Mouse (Mus musculus) neural tube, embryonic 14.5 days (tissue): ENCODE measurements at regions not wholly inside any gene's neighbourhood (a gene's known extent, or its start where the extent isn't known, plus 50 kb on each side); places are given as distances from the start of the nearest gene placed in this dataset.
A peak's percentile ranks its signal among the peaks of the same experiment; 100 is the strongest.

Experiments
- ATAC-seq: fragments of 200-750 bp; cut with Nextera tagmentation; 2 replicates; pipeline ENCODE4 v1.8.0; 2017; ENCODE audit warnings: low read depth, mild to moderate bottlenecking, moderate TSS enrichment, moderate library complexity
- H3K27ac ChIP-seq: fragments of 300-500 bp; sonication (generic); 2 replicates; pipeline ENCODE4 v1.5.1; 2014; ENCODE audit warnings: low read depth, mild to moderate bottlenecking, control low read depth, low read length, moderate library complexity, mixed read lengths
- H3K27me3 ChIP-seq: fragments of 300-500 bp; sonication (generic); 2 replicates; pipeline ENCODE4 v1.6.1; 2014; ENCODE audit warnings: low read length; ENCODE audit not compliant: control insufficient read depth, insufficient read depth
- H3K36me3 ChIP-seq: fragments of 300-500 bp; sonication (generic); 2 replicates; pipeline ENCODE4 v1.6.1; 2014; ENCODE audit warnings: low read length, mixed read lengths; ENCODE audit not compliant: control insufficient read depth, insufficient read depth
- H3K4me1 ChIP-seq: fragments of 300-500 bp; sonication (generic); 2 replicates; pipeline ENCODE4 v1.6.1; 2014; ENCODE audit warnings: low read length; ENCODE audit not compliant: control insufficient read depth, insufficient read depth
- H3K4me2 ChIP-seq: fragments of 300-500 bp; sonication (generic); 2 replicates; pipeline ENCODE4 v1.6.1; 2014; ENCODE audit warnings: mild to moderate bottlenecking, low read depth, low read length, control low read depth
- H3K4me3 ChIP-seq: fragments of 300-500 bp; sonication (generic); 2 replicates; pipeline ENCODE4 v1.5.1; 2014; ENCODE audit warnings: low read depth, low read length, control low read depth, mixed read lengths
- H3K9ac ChIP-seq: fragments of 300-500 bp; sonication (generic); replicated peaks from 2 replicates; pipeline ENCODE4 v1.6.1; 2014; ENCODE audit warnings: low read depth, mild to moderate bottlenecking, control low read depth, low read length, mixed read lengths
- H3K9me3 ChIP-seq: fragments of 300-500 bp; sonication (generic); 2 replicates; pipeline ENCODE4 v1.6.1; 2016; ENCODE audit warnings: low read length; ENCODE audit not compliant: control insufficient read depth
- WGBS: fragments of 180-500 bp; shearing (Covaris S2); extraction: QIAGEN DNeasy Blood & Tissue Kit; methylation state at CpG from one replicate; pipeline ENCODE4 v1.1.7; 2014; 5-methylcytosine and 5-hydroxymethylcytosine counted together

- Histone ChIP-seq H3K9me3 (no peaks in the 10 kb centered on the region; the same call in 1 of the 2 replicates), H3K4me1 (no peaks in the 10 kb centered on the region; the same call in 1 of the 2 replicates), H3K9ac (no peak overlapping the region), H3K36me3 (no peaks in the 10 kb centered on the region), H3K27ac (no peak overlapping the region), H3K4me3 (no peak overlapping the region), H3K27me3 (no peaks in the 10 kb centered on the region), H3K4me2 (no peak overlapping the region)
- no peak for ATAC-seq
- WGBS = 78% methylated on average over 3 of the region's 3 CpGs
Measured at GRCm38 (mm10) chr2:105515326-105515725, 116.2 kb upstream of the Rcn1 start.

DNA sequence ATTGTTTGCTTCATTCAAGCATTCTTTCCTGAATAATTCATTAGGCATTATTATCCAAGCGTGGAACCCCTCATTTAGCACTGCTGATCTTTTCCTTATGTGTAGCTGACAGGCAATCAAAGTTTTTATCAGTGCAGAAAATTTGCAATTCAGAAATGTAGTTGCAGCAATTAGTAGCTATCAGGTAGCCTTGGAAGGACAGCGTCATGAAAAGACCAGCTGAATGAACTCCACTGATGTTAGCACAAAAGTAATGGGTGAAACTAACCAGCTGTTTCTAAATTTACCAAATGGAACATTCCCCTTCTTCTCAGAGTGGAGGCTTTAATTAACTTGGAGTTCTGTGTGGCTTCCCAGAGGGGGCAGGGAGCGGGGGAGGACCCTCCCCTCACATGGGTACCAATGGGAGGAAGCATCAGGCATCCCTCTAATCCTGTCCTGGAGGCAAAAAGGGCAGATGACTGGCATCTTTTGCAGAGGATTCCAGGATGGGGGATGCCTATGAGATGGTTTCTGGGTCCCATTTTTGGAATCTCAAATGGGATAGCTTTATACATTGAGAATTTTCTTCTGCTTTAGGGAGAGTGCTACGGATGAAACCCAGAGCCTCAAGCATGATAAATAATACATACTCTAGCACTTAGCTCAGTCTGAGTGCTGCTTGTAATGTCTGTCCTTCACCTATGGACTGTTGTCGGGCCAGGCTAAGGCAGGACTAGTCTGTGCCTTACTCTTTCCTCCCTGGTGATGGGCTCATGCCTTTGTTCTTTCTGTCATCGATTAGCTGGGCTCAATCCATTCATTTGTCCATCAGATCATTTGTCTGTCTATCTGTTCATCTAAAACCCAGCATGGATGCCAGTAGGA, 117.4 kb upstream of the Rcn1 start:
- Histone ChIP-seq H3K9me3 (no peaks in the 10 kb centered on the region; the same call in 1 of the 2 replicates), H3K4me1 (no peaks in the 10 kb centered on the region; the same call in 1 of the 2 replicates), H3K9ac (no peak overlapping the region), H3K27me3 (no peaks in the 10 kb centered on the region), H3K36me3 (no peaks in the 10 kb centered on the region), H3K4me2 (no peak overlapping the region), H3K4me3 (no peak overlapping the region), H3K27ac (no peak overlapping the region)
- 53% methylated on average over 6 of the region's 6 CpGs for whole genome bisulfite sequencing
- 0 out of 2 replicates have a peak, but pooled peaks have one; percentile 41 for ATAC-seq

- Histone ChIP-seq H3K4me3 (no peak overlapping the region), H3K36me3 (no peaks in the 10 kb centered on the region), H3K9me3 (no peaks in the 10 kb centered on the region), H3K4me2 (no peak overlapping the region), H3K27ac (no peak overlapping the region), H3K9ac (no peak overlapping the region), H3K4me1 (no peaks in the 10 kb centered on the region), H3K27me3 (no peaks in the 10 kb centered on the region)
- ATAC-seq = no peak
- WGBS = 8% methylated on average over 4 of the region's 4 CpGs
Measured at GRCm38 (mm10) chr2:105521841-105522240, 122.7 kb upstream of the Rcn1 start.

DNA sequence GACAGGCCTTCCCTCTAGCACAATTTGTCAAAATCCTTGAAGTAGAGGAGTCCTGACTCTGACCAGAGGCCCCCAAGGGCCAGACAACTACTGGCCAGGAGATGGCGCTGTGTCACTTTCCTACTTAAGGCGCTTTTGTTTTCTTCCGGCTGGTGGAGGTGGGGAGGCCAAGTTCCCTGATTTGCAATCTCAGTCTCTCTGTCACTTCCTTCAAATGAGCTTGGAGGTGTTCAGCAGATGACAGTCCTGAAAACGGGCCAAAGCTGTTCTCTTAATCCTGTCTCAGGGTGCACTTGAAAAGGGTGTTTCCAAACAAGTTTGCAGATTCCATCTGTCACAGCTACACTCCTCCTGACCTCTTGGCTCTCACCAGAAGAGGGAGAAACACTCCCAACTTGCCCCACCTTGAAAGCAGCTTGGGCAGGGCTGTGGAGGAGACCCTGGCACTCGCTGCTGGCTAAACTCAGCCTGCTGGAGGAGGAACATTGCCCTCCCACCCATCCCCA, 124.2 kb upstream of the Rcn1 start:
- no peaks in the 10 kb centered on the region for H3K9me3 ChIP-seq
- H3K27me3 ChIP-seq = no peaks in the 10 kb centered on the region
- no peak overlapping the region for H3K4me3 ChIP-seq
- H3K27ac ChIP-seq = no peak overlapping the region
- H3K4me1 ChIP-seq = no peaks in the 10 kb centered on the region
- no peak overlapping the region for H3K4me2 ChIP-seq
- no peak overlapping the region for H3K9ac ChIP-seq
- no peaks in the 10 kb centered on the region for H3K36me3 ChIP-seq
- WGBS = 10% methylated on average over 5 of the region's 5 CpGs
- ATAC-seq = no peak

- Histone ChIP-seq H3K4me2 (no peak overlapping the region), H3K27ac (no peak overlapping the region), H3K9me3 (no peaks in the 10 kb centered on the region), H3K36me3 (no peaks in the 10 kb centered on the region), H3K4me1 (no peaks in the 10 kb centered on the region), H3K4me3 (no peak overlapping the region), H3K27me3 (no peaks in the 10 kb centered on the region), H3K9ac (no peak overlapping the region)
- no peak for ATAC-seq
- WGBS = 72% methylated on average over 7 of the region's 7 CpGs
Measured at GRCm38 (mm10) chr2:105525111-105525610, 126.0 kb upstream of the Rcn1 start.

DNA sequence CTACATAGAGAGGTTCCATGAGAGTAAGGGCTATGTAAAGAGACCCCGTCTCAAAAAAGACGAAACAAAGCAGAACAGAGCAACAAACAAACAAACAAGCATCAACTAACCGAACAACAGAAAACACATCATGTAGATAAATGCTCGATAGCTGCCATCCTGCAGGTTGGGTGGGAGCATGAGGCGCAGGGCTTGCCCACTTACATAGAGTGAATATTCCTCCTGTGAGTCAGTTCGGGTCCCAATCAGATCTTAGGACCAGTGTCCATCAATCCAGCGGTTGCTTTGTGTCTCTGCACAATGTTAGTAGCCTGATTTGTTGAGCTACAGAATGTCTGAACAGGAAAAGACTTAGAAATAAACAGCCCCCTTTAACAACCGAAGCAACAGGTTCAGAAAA, 129.4 kb upstream of the Rcn1 start:
- Histone ChIP-seq H3K4me2 (no peak overlapping the region), H3K36me3 (no peaks in the 10 kb centered on the region), H3K4me1 (no peaks in the 10 kb centered on the region), H3K27me3 (no peaks in the 10 kb centered on the region), H3K27ac (no peak overlapping the region), H3K9me3 (no peaks in the 10 kb centered on the region), H3K9ac (no peak overlapping the region), H3K4me3 (no peak overlapping the region)
- 92% methylated on average over 8 of the region's 8 CpGs for WGBS
- no peak for ATAC-seq

DNA sequence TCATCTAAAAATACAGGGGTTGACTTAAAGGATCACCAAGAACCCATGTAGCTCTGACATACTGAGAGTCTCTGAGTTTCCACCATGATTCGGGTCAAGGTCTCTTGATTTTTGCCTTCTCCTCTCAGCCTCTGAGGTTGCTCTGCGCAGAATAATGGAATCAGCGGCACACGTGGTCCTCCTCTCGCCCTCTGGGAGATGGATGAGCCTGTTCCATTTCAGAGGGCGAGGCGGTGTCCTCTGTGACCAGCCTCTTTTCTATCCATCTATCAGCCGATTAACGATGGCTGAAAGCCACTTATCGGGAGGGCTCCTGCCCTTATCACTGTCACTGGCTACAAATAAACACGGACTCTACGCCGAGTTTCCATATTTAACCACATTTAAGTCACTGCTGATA, 124.6 kb upstream of the Pax6 start:
- no peak; the same call in 1 of the 2 replicates for ATAC-seq
- Histone ChIP-seq H3K9me3 (no peaks in the 10 kb centered on the region), H3K4me3 (no peak overlapping the region), H3K36me3 (no peaks in the 10 kb centered on the region), H3K4me1 (no peaks in the 10 kb centered on the region), H3K27ac (no peak overlapping the region), H3K4me2 (no peak overlapping the region), H3K27me3 (no peaks in the 10 kb centered on the region), H3K9ac (no peak overlapping the region)
- 78% methylated on average over 13 of the region's 13 CpGs for WGBS

DNA sequence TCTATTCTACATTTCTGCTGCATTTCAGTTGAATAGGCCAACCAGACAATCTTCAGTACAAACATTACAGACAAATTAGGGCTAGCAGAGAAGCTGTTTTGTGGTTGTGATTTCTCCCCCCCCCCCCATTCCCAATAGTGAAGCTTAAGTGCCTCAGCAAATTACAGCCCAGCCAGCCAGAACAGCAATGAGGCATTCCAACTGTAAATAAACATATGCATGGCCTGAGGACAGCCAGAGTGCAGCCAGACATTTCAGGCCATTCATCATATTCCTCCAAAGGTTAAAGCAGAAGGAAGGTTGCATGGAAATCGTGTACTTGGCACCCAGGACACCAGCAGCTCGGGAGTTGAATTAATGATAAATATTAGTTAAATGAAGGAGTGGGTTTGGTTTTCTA, 116.6 kb upstream of the Pax6 start:
- H3K9ac ChIP-seq = no peak overlapping the region
- no peaks in the 10 kb centered on the region for H3K4me1 ChIP-seq
- no peak overlapping the region for H3K27ac ChIP-seq
- no peak overlapping the region for H3K4me2 ChIP-seq
- H3K4me3 ChIP-seq = no peak overlapping the region
- H3K27me3 ChIP-seq = no peaks in the 10 kb centered on the region
- peak; percentile 69; the same call in 1 of the 2 replicates for ATAC-seq
- no peaks in the 10 kb centered on the region for H3K9me3 ChIP-seq
- no peaks in the 10 kb centered on the region for H3K36me3 ChIP-seq
- 49% methylated on average over 2 of the region's 2 CpGs for WGBS

- Histone ChIP-seq H3K4me2 (no peak overlapping the region), H3K36me3 (no peaks in the 10 kb centered on the region), H3K9ac (no peak overlapping the region), H3K27ac (no peak overlapping the region), H3K27me3 (no peaks in the 10 kb centered on the region), H3K4me3 (no peak overlapping the region), H3K9me3 (no peaks in the 10 kb centered on the region), H3K4me1 (no peaks in the 10 kb centered on the region; the same call in 1 of the 2 replicates)
- WGBS = 11% methylated on average over 2 of the region's 2 CpGs
- ATAC-seq = peak; percentile 69; the same call in 1 of the 2 replicates
Measured at GRCm38 (mm10) chr2:105586782-105587181, 81.9 kb upstream of the Pax6 start.
